Mouse (Mus musculus) MEL (cell line): ENCODE results near the gene Epo. TPM values are rescaled to one million over a fixed set of nuclear protein-coding genes. Genes with fewer than 3 reads are reported as not detected.

Experiments
- DNase-seq: peaks from one replicate; pipeline ENCODE4 v3.0.0; 2011; ENCODE audit warnings: low read depth, low spot score
- H3K27ac ChIP-seq: 2 replicates; pipeline ENCODE4 v1.5.1; 2012; ENCODE audit warnings: low read depth, mild to moderate bottlenecking, control low read depth, low read length, moderate library complexity; ENCODE audit not compliant: control insufficient read depth
- H3K27me3 ChIP-seq, 2 experiments: fragments of 150-350 bp in 1 of 2; sonication (generic) in 1 of 2; 2 replicates each; pipeline ENCODE4 v1.6.1; 2012; ENCODE audit warnings: low read length in 2 of 2, mild to moderate bottlenecking in 2 of 2, improper control_type of control experiment in 1 of 2, moderate library complexity in 1 of 2; ENCODE audit not compliant: insufficient read depth in 2 of 2, control insufficient read depth in 1 of 2
- H3K36me3 ChIP-seq, 2 experiments: 2 replicates each; pipeline ENCODE4 v1.6.1; 2012 to 2014; ENCODE audit warnings: low read length in 2 of 2, improper control_type of control experiment in 1 of 2, inconsistent platforms in 1 of 2, mild to moderate bottlenecking in 1 of 2; ENCODE audit not compliant: insufficient read depth in 2 of 2, control insufficient read depth in 1 of 2
- H3K4me1 ChIP-seq, 2 experiments: fragments of 150-350 bp in 1 of 2; sonication (generic) in 1 of 2; 2 replicates each; pipeline ENCODE4 v1.6.1; 2012; ENCODE audit warnings: low read length in 2 of 2, improper control_type of control experiment in 1 of 2, mild to moderate bottlenecking in 1 of 2; ENCODE audit not compliant: insufficient read depth in 2 of 2, control insufficient read depth in 1 of 2
- H3K4me3 ChIP-seq, 2 experiments: fragments of 150-350 bp in 1 of 2; sonication (generic) in 1 of 2; 2 replicates each; pipeline ENCODE4 v1.5.1; 2012; ENCODE audit warnings: low read depth in 2 of 2, low read length in 2 of 2, mild to moderate bottlenecking in 2 of 2, moderate library complexity in 2 of 2, control low read depth in 1 of 2, improper control_type of control experiment in 1 of 2; ENCODE audit not compliant: control insufficient read depth in 1 of 2, insufficient read depth in 1 of 2
- H3K79me2 ChIP-seq: 2 replicates; pipeline ENCODE4 v1.6.1; 2012; ENCODE audit warnings: mild to moderate bottlenecking, low read length, moderate library complexity; ENCODE audit not compliant: control insufficient read depth, poor library complexity, insufficient read depth
- H3K9ac ChIP-seq: 2 replicates; pipeline ENCODE4 v1.6.1; 2012; ENCODE audit warnings: low read depth, mild to moderate bottlenecking, control low read depth, low read length, moderate library complexity; ENCODE audit not compliant: control insufficient read depth, poor library complexity, severe bottlenecking
- H3K9me3 ChIP-seq: fragments of 150-350 bp; sonication (generic); replicated peaks from 2 replicates; pipeline ENCODE4 v1.6.1; 2012; ENCODE audit warnings: mild to moderate bottlenecking, low read length, improper control_type of control experiment, moderate library complexity; ENCODE audit not compliant: insufficient read depth
- CHD1 ChIP-seq: IDR thresholded peaks from 2 replicates; pipeline ENCODE4 v1.6.1; 2012; ENCODE audit warnings: low read depth, mild to moderate bottlenecking, inconsistent platforms, low read length, improper control_type of control experiment
- CHD2 ChIP-seq: IDR thresholded peaks from 2 replicates; pipeline ENCODE4 v1.6.1; 2011; ENCODE audit warnings: low read length, improper control_type of control experiment
- CTCF ChIP-seq, 3 experiments: IDR thresholded peaks in 2 of 3; conservative IDR thresholded peaks in 1 of 3; 2 replicates each; pipeline ENCODE4 v1.5.1; 2011 to 2012; ENCODE audit warnings: low read length in 3 of 3, low read depth in 2 of 3, mild to moderate bottlenecking in 2 of 3, improper control_type of control experiment in 1 of 3, inconsistent platforms in 1 of 3, mixed read lengths in 1 of 3, moderate library complexity in 1 of 3; ENCODE audit not compliant: control insufficient read depth in 1 of 3, insufficient read depth in 1 of 3, poor library complexity in 1 of 3, severe bottlenecking in 1 of 3
- E2F4 ChIP-seq: IDR thresholded peaks from 2 replicates; pipeline ENCODE4 v1.6.1; 2011; ENCODE audit warnings: low read depth, low read length, improper control_type of control experiment, borderline replicate concordance
- EP300 ChIP-seq, 2 experiments: IDR thresholded peaks; 2 replicates each; pipeline ENCODE4 v1.6.1; 2011; ENCODE audit warnings: improper control_type of control experiment in 2 of 2, low read length in 2 of 2, low read depth in 1 of 2, mild to moderate bottlenecking in 1 of 2
- ETS1 ChIP-seq: IDR thresholded peaks from 2 replicates; pipeline ENCODE4 v1.6.1; 2012; ENCODE audit warnings: low read depth, mild to moderate bottlenecking, inconsistent platforms, low read length, improper control_type of control experiment, moderate library complexity
- GABPA ChIP-seq: IDR thresholded peaks from 2 replicates; pipeline ENCODE4 v1.6.1; 2012; ENCODE audit warnings: low read depth, mild to moderate bottlenecking, inconsistent platforms, low read length, improper control_type of control experiment, moderate library complexity
- GATA1 ChIP-seq: IDR thresholded peaks from 2 replicates; pipeline ENCODE4 v1.6.1; 2011; ENCODE audit warnings: low read depth, low read length, improper control_type of control experiment
- HCFC1 ChIP-seq: IDR thresholded peaks from 2 replicates; pipeline ENCODE4 v1.6.1; 2012; ENCODE audit warnings: low read depth, mild to moderate bottlenecking, inconsistent platforms, low read length, improper control_type of control experiment, moderate library complexity
- KAT2A ChIP-seq: conservative IDR thresholded peaks from 2 replicates; pipeline ENCODE4 v1.6.1; 2012; ENCODE audit warnings: low read depth, low read length, improper control_type of control experiment, inconsistent platforms
- MAX ChIP-seq: IDR thresholded peaks from 2 replicates; pipeline ENCODE4 v1.6.1; 2011; ENCODE audit warnings: low read length, improper control_type of control experiment
- MAZ ChIP-seq: IDR thresholded peaks from 2 replicates; pipeline ENCODE4 v1.6.1; 2012; ENCODE audit warnings: low read depth, mild to moderate bottlenecking, inconsistent platforms, low read length, improper control_type of control experiment
- MEF2A ChIP-seq: IDR thresholded peaks from 2 replicates; pipeline ENCODE4 v1.6.1; 2014; ENCODE audit warnings: low read depth, mild to moderate bottlenecking, inconsistent platforms, low read length, improper control_type of control experiment; ENCODE audit not compliant: poor library complexity, insufficient replicate concordance, severe bottlenecking; ENCODE audit errors: extremely low read depth
- MXI1 ChIP-seq: IDR thresholded peaks from 2 replicates; pipeline ENCODE4 v1.6.1; 2011; ENCODE audit warnings: mild to moderate bottlenecking, low read depth, low read length, improper control_type of control experiment
- MYC ChIP-seq: IDR thresholded peaks from 2 replicates; pipeline ENCODE4 v1.6.1; 2011; ENCODE audit warnings: low read depth, mild to moderate bottlenecking, low read length, improper control_type of control experiment, moderate library complexity
- NELFE ChIP-seq: IDR thresholded peaks from 2 replicates; pipeline ENCODE4 v1.6.1; 2011; ENCODE audit warnings: low read depth, low read length, improper control_type of control experiment
- NRF1 ChIP-seq: IDR thresholded peaks from 2 replicates; pipeline ENCODE4 v1.6.1; 2014; ENCODE audit warnings: low read depth, mild to moderate bottlenecking, inconsistent platforms, low read length, improper control_type of control experiment, moderate library complexity; ENCODE audit not compliant: poor library complexity, insufficient read depth, severe bottlenecking
- POLR2A ChIP-seq, 2 experiments: IDR thresholded peaks; 2 replicates each; pipeline ENCODE4 v1.6.1; 2011 to 2012; ENCODE audit warnings: low read length in 2 of 2, mild to moderate bottlenecking in 2 of 2, control low read depth in 1 of 2, improper control_type of control experiment in 1 of 2, low read depth in 1 of 2, moderate library complexity in 1 of 2; ENCODE audit not compliant: control insufficient read depth in 1 of 2, insufficient read depth in 1 of 2, poor library complexity in 1 of 2
- POLR2AphosphoS5 ChIP-seq: IDR thresholded peaks from 2 replicates; pipeline ENCODE4 v1.6.1; 2012; ENCODE audit warnings: low read depth, borderline replicate concordance, mild to moderate bottlenecking, inconsistent platforms, low read length, moderate library complexity, mixed read lengths
- RCOR1 ChIP-seq: IDR thresholded peaks from 2 replicates; pipeline ENCODE4 v1.6.1; 2012; ENCODE audit warnings: low read depth, mild to moderate bottlenecking, inconsistent platforms, low read length, improper control_type of control experiment
- SIN3A ChIP-seq: IDR thresholded peaks from 2 replicates; pipeline ENCODE4 v1.6.1; 2012; ENCODE audit warnings: low read length, improper control_type of control experiment, inconsistent platforms
- SMC3 ChIP-seq: IDR thresholded peaks from 2 replicates; pipeline ENCODE4 v1.6.1; 2011; ENCODE audit warnings: low read depth, low read length, improper control_type of control experiment
- TBP ChIP-seq: IDR thresholded peaks from 2 replicates; pipeline ENCODE4 v1.8.0; 2011; ENCODE audit warnings: low read depth, low read length, improper control_type of control experiment
- TCF12 ChIP-seq: IDR thresholded peaks from 2 replicates; pipeline ENCODE4 v1.6.1; 2014; ENCODE audit warnings: low read depth, mild to moderate bottlenecking, inconsistent platforms, low read length, improper control_type of control experiment, moderate library complexity
- UBTF ChIP-seq: IDR thresholded peaks from 2 replicates; pipeline ENCODE4 v1.6.1; 2012; ENCODE audit warnings: low read depth, mild to moderate bottlenecking, inconsistent platforms, low read length, improper control_type of control experiment, moderate library complexity, borderline replicate concordance; ENCODE audit not compliant: insufficient read depth
- USF2 ChIP-seq, 2 experiments: IDR thresholded peaks; 2 replicates each; pipeline ENCODE4 v1.6.1; 2011 to 2012; ENCODE audit warnings: improper control_type of control experiment in 2 of 2, low read length in 2 of 2, borderline replicate concordance in 1 of 2, inconsistent platforms in 1 of 2, low read depth in 1 of 2, mild to moderate bottlenecking in 1 of 2; ENCODE audit not compliant: insufficient read depth in 1 of 2
- ZC3H11A ChIP-seq: IDR thresholded peaks from 2 replicates; pipeline ENCODE4 v1.6.1; 2012; ENCODE audit warnings: low read depth, mild to moderate bottlenecking, inconsistent platforms, low read length, improper control_type of control experiment
- ZKSCAN1 ChIP-seq: IDR thresholded peaks from 2 replicates; pipeline ENCODE4 v1.6.1; 2012; ENCODE audit warnings: low read depth, mild to moderate bottlenecking, inconsistent platforms, low read length, improper control_type of control experiment, moderate library complexity
- ZMIZ1 ChIP-seq: IDR thresholded peaks from 2 replicates; pipeline ENCODE4 v1.6.1; 2012; ENCODE audit warnings: low read depth, mild to moderate bottlenecking, inconsistent platforms, low read length, improper control_type of control experiment, moderate library complexity
- polyA plus RNA-seq, 2 experiments: library from polyadenylated mRNA; stranded (reverse) in 1 of 2; unstranded in 1 of 2; fragments of >175 nt in 1 of 2; fragments of >200 nt in 1 of 2; gene quantifications; 2 replicates each; pipeline versions ENCODE4 v1.2.1 to v1.2.4; 2012; ENCODE audit warnings: low replicate concordance in 2 of 2, low read depth in 1 of 2; ENCODE audit not compliant: insufficient read length in 2 of 2, insufficient read depth in 1 of 2, missing spikeins in 1 of 2
- total RNA-seq: library from RNA; depleted of rRNA; stranded (reverse); fragments of 300-350 nt; gene quantifications from 2 replicates; pipeline ENCODE4 v1.2.3, GENCODE M21; 2012

Gene Epo
- total and polyA plus RNA-seq, 3 experiments, result not detected

DNA sequence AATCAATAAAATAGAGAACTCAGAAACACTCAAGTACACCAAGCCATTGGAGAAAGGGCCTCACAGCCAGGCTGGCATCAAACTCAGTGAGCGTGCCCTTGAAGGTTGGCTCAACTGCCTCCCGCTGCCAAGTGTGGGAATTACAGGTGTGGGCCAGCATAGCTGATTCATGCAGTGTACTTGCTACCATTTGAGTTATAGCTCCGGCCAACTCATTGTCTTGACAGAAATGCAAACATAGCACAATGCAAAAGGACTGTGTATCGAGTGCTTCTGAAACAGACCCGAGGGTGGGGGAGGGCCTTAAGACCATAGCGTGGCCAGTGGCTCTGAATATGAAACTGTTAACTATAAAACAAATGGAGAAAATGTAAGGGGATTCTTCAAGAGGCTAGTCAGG, 29.0 kb downstream of the Epo start:
- Histone ChIP-seq H3K36me3 (peaks cover 0 to 25% of the 10 kb centered on the region in 2 experiments; a peak in 3 of 4 replicates), H3K9me3 (no peaks in the 10 kb centered on the region), H3K9ac (no peak overlapping the region), H3K27me3 (no peaks in the 10 kb centered on the region), H3K27ac (no peak overlapping the region), H3K79me2 (peaks cover 13% of the 10 kb centered on the region), H3K4me3 (no peak overlapping the region), H3K4me1 (peaks cover 6 to 13% of the 10 kb centered on the region in 2 experiments)
- TF ChIP-seq CHD1, result no peak
- TF ChIP-seq TCF12, result no peak
- TF ChIP-seq ZC3H11A, result no peak
- no peak for TF ChIP-seq CHD2
- peak; percentile 23 to 34 (median 28); a peak in 3 of 6 replicates for TF ChIP-seq CTCF (IDR thresholded peaks at IDR 0.05 in 2 of 3, conservative IDR thresholded peaks at IDR 0.05 in 1 of 3; ENCODE audit: control insufficient read depth in 1 of 3, insufficient read depth in 1 of 3, low read depth in 2 of 3, low read length in 3 of 3, poor library complexity in 1 of 3, severe bottlenecking in 1 of 3)
- peak; percentile 56 for DNase-seq

DNA sequence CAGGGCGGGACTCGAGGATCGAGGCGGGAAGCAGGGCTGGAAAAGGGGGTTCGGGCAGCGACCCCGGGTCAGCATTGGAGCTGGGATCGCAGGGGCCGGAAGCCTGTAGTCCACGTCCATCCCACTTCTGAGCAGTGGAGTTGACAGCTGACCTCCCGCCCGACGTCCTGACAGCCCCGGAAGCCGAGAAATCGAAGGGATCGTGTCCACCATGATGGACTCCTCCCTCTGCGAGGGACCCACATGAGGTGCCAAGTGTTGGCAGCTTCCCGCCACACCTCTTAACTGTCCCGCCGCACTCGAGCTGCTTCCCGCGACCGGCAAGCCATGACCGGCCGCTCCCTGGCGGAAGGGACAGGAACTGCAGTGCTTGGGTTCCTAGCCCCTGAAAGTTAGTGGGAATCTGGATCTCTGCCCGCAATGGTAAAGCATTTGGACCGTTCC, 30.4 kb downstream of the Epo start:
- H3K27ac ChIP-seq, result peak overlapping the region; percentile 69
- peak overlapping the region; percentile 48 to 55 for H3K4me3 ChIP-seq
- peaks cover 6 to 13% of the 10 kb centered on the region in 2 experiments for H3K4me1 ChIP-seq
- H3K36me3 ChIP-seq, result peaks cover 0 to 25% of the 10 kb centered on the region in 2 experiments; a peak in 3 of 4 replicates
- H3K9me3 ChIP-seq, result no peaks in the 10 kb centered on the region
- H3K27me3 ChIP-seq, result no peaks in the 10 kb centered on the region
- peak overlapping the region; percentile 73 for H3K9ac ChIP-seq
- H3K79me2 ChIP-seq, result peaks cover 13% of the 10 kb centered on the region
- DNase-seq, result peak; percentile 94
- TF ChIP-seq NRF1 (no peak), CTCF (IDR thresholded peaks at IDR 0.05 in 2 of 3, conservative IDR thresholded peaks at IDR 0.05 in 1 of 3; ENCODE audit: control insufficient read depth in 1 of 3, insufficient read depth in 1 of 3, low read depth in 2 of 3, low read length in 3 of 3, poor library complexity in 1 of 3, severe bottlenecking in 1 of 3) (peak; percentile 66 to 86 (median 71)), GABPA (no peak), KAT2A (no peak), GATA1 (no peak), MXI1 (peak; percentile 49), ZMIZ1 (peak; percentile 72; the same call in 1 of the 2 replicates), POLR2A (IDR thresholded peaks at IDR 0.05; ENCODE audit: control insufficient read depth in 1 of 2, insufficient read depth in 1 of 2, low read depth in 1 of 2, low read length in 2 of 2, poor library complexity in 1 of 2) (peak in 1 of 2 experiments; percentile 52; a peak in 1 of 4 replicates), ZC3H11A (no peak), MAZ (no peak), NELFE (no peak), MEF2A (no peak), ZKSCAN1 (no peak), MAX (peak; percentile 74), POLR2AphosphoS5 (no peak), EP300 (IDR thresholded peaks at IDR 0.05; ENCODE audit: low read depth in 1 of 2, low read length in 2 of 2) (0 out of 4 replicates have a peak, but pooled peaks of 1 of the 2 experiments have one; percentile 11), TBP (peak; percentile 51; the same call in 1 of the 2 replicates), MYC (peak; percentile 73; the same call in 1 of the 2 replicates), SMC3 (peak; percentile 40), SIN3A (no peak; the same call in 1 of the 2 replicates), CHD2 (no peak), E2F4 (peak; percentile 94), HCFC1 (no peak), RCOR1 (no peak), UBTF (no peak), TCF12 (no peak), USF2 (IDR thresholded peaks at IDR 0.05; ENCODE audit: borderline replicate concordance in 1 of 2, insufficient read depth in 1 of 2, low read depth in 1 of 2, low read length in 2 of 2) (no peak), ETS1 (no peak; the same call in 1 of the 2 replicates)
